Mouse (Mus musculus): ENCODE data around the gene Zfp938. TPM values are rescaled to one million over a fixed set of nuclear protein-coding genes. Genes with fewer than 3 reads are reported as not detected.

Zfp938 gene
- total RNA-seq (2017): 3.7 to 8.1 TPM (median 6.9 TPM) in 3 replicates

DNA sequence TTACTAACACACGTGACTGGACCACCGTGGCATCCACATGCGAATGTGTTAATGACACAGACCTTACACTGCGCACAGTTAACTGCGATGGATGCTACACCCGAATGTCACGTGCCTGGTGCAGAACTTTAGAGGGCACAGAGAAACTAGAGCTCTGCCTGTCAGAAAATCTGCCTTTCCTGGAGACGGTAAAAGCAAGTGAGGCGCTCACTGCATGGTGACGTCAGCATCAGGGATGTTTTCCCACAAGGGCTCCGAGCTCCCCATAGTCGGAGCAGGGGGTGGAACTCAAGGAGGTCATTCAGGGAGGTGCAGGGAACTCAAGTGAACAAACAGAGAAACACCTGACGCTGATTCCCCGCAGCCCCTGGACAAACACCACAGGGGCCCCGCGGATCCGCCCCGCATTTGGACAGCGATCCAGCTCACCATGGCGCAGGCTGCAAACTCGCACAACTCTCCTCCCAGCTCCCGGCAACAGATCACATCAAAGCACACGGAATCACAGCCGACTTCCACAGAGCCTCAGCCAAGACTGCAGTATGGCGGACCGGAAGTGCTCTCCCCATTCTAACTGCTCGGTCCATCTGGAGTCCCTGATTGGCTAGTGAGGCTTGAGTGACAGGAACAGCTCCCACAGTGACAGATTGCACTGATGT is at the start of gene Zfp938:
Zfp938 (minus strand) TSS at position 539 of the 659 bp plus-strand sequence.
- ATAC-seq (replicated peaks; ENCODE audit: insufficient number of reproducible peaks, low FRiP score, low TSS enrichment, poor library complexity, severe bottlenecking): peak; percentile 95

GRCm38 (mm10) chr10:82257331-82257730 is 16.3 kb upstream of the Zfp938 start:
- ATAC-seq (replicated peaks; ENCODE audit: insufficient number of reproducible peaks, low FRiP score, low TSS enrichment, poor library complexity, severe bottlenecking): no peak

DNA sequence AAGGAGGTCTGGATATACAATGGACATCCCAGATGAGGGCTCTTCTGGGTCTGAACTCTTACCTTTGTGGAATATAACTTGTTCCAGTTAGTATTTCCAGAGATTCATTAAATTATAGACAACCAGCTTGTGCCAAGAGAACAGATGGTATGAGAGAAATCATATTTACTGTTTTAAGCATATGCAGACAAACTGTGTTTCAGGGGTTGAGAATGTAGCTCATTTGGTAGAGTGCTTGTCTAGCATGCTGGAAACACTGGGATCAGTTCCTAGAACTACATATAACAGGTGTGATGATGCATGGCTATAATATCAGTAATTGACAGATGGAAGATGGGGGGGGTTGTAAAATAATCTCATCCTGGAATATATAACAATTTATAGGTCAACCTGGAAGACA is 3.9 kb upstream of the Zfp938 start:
- no peak for ATAC-seq (replicated peaks; ENCODE audit: insufficient number of reproducible peaks, low FRiP score, low TSS enrichment, poor library complexity, severe bottlenecking)

DNA sequence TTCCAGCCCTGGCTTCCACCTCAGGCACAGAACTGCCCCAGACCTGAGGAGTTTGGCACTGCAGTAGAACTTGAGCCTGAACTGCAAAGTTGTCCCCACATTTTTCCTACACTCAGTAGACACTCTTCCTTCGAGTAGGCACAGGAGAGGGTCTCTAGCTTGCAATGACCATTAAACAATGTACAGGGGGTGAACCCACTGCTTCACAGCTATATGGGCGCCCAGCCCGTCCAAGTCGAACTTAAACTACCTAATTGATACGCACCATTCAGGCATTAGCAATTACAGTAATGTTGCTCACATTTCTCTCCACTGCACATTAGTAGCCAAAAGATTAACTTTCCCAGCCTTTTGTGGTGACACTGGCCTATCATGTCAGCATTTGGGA is 315 bp upstream of the Zfp938 start:
- no peak for ATAC-seq (replicated peaks; ENCODE audit: insufficient number of reproducible peaks, low FRiP score, low TSS enrichment, poor library complexity, severe bottlenecking)

DNA sequence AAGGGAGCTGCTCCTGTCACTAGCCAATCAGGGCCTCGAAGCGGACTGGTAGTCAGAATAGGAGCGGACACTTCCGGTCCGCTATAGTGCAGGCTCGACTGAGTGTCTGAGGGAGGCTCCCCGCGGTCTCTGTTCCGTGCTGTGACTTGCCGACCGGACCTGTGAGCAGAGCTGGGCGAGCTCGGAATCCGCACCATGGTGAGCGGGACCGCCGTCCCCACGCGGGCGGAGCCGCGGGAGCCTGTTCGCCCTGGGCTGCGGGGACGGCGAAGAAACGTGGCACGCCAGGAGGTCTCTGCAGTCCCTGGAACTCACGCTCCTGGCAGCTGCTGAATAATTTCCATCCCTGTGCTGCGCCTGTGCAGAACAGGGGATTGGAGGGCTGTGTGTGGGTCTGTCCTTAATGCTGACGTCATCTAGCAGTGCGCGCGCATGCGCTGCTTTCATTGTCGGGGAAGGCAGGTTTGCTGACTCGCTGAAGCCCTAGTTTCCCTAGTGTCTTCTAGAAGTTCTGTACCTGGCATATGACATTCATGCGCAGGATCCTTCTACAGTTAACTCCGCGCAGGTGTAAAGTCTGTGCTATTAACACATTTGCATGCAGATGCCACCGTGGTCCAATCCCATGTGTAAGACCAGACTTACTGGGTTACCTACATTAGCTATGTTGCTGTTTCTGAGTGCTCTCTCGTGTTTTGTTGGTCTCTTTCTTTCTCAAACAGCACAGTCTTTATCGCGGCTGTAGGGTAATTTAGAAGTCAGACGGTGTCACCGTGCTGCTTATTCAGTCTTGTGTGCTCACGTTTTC is 62.6 kb downstream of the Zfp938 start:
- peak; percentile 71 for ATAC-seq (replicated peaks; ENCODE audit: insufficient number of reproducible peaks, low FRiP score, low TSS enrichment, poor library complexity, severe bottlenecking)

Other genes starting within 250 kb of the Zfp938 start
- 3.7 to 15.2 TPM (median 4.5 TPM) in 3 replicates for gene Zfp873, start 193.2 kb downstream of the Zfp938 start, total RNA-seq (2017)
- 0.86 to 3.1 TPM (median 1.3 TPM) in 3 replicates for gene BC024063, start 157.9 kb downstream of the Zfp938 start, total RNA-seq (2017)
- 4.5 to 10.8 TPM (median 6.6 TPM) in 3 replicates for gene AU041133, start 113.3 kb downstream of the Zfp938 start, total RNA-seq (2017)
- gene 4932415D10Rik, start 75.3 kb upstream of the Zfp938 start, total RNA-seq (2017): 0.11 to 0.19 TPM in 2 of 3 replicates, not detected in the other
- gene Gm4924, start 113.0 kb upstream of the Zfp938 start, total RNA-seq (2017): 1.8 to 3.8 TPM (median 2.3 TPM) in 3 replicates

Data from monocyte, adult 5-6 weeks (primary cell).